Mouse (Mus musculus) stomach, postnatal 0 days (tissue): ENCODE measurements around the gene Tm4sf1. TPM values are rescaled to one million over a fixed set of nuclear protein-coding genes. Genes with fewer than 3 reads are reported as not detected.

Source experiments
- ATAC-seq: fragments of 200-750 bp; cut with Nextera tagmentation; 2 replicates; pipeline ENCODE4 v1.8.0; 2017; ENCODE audit not compliant: low FRiP score, low TSS enrichment
- DNase-seq: peaks from one replicate; pipeline ENCODE4 v3.0.0-alpha.2; 2016; ENCODE audit warnings: low spot score
- H3K27ac ChIP-seq: fragments of 300-500 bp; sonication (generic); replicated peaks from 2 replicates; pipeline ENCODE4 v1.5.1; 2014; ENCODE audit warnings: mild to moderate bottlenecking, control low read depth
- H3K27me3 ChIP-seq: fragments of 300-500 bp; sonication (generic); 2 replicates; pipeline ENCODE4 v1.6.1; 2014; ENCODE audit warnings: low read length; ENCODE audit not compliant: control insufficient read depth, insufficient read depth
- H3K36me3 ChIP-seq: fragments of 300-500 bp; sonication (generic); 2 replicates; pipeline ENCODE4 v1.6.1; 2014; ENCODE audit warnings: low read length, mixed read lengths; ENCODE audit not compliant: control insufficient read depth, insufficient read depth
- H3K4me1 ChIP-seq: fragments of 300-500 bp; sonication (generic); replicated peaks from 2 replicates; pipeline ENCODE4 v1.6.1; 2014; ENCODE audit warnings: antibody characterized with exemption; ENCODE audit not compliant: control insufficient read depth, insufficient read depth
- H3K4me2 ChIP-seq: fragments of 300-500 bp; sonication (generic); replicated peaks from 2 replicates; pipeline ENCODE4 v1.6.1; 2014; ENCODE audit warnings: low read depth, mild to moderate bottlenecking, control low read depth, moderate library complexity
- H3K4me3 ChIP-seq: fragments of 300-500 bp; sonication (generic); 2 replicates; pipeline ENCODE4 v1.5.1; 2014; ENCODE audit warnings: low read depth, low read length, control low read depth
- H3K9ac ChIP-seq: fragments of 300-500 bp; sonication (generic); 2 replicates; pipeline ENCODE4 v1.6.1; 2014; ENCODE audit warnings: mild to moderate bottlenecking, low read length, control low read depth, mixed read lengths
- H3K9me3 ChIP-seq: fragments of 300-500 bp; sonication (generic); 2 replicates; pipeline ENCODE4 v1.6.1; 2016; ENCODE audit warnings: low read length; ENCODE audit not compliant: control insufficient read depth
- CTCF ChIP-seq: IDR thresholded peaks from 2 replicates; pipeline ENCODE4 v1.5.1; 2016; ENCODE audit warnings: antibody characterized with exemption, low read depth, mild to moderate bottlenecking, moderate library complexity
- EP300 ChIP-seq: optimal IDR thresholded peaks from 2 replicates; pipeline ENCODE3; 2016; ENCODE audit warnings: antibody characterized with exemption
- WGBS: fragments of 180-500 bp; shearing (Covaris S2); extraction: QIAGEN DNeasy Blood & Tissue Kit; methylation state at CpG from one replicate; pipeline ENCODE4 v1.1.7; 2014; 5-methylcytosine and 5-hydroxymethylcytosine counted together
- polyA plus RNA-seq: library from polyadenylated mRNA; unstranded; fragments of >200 nt; fragmentation: Nextera tagmentation; extraction: Ambion mirVana; gene quantifications from 2 replicates; pipeline ENCODE4 v1.2.1, GENCODE M21; 2015

Tm4sf1 gene
- polyA plus RNA-seq, 1 experiment from 2014 or later = 69.6 TPM

DNA sequence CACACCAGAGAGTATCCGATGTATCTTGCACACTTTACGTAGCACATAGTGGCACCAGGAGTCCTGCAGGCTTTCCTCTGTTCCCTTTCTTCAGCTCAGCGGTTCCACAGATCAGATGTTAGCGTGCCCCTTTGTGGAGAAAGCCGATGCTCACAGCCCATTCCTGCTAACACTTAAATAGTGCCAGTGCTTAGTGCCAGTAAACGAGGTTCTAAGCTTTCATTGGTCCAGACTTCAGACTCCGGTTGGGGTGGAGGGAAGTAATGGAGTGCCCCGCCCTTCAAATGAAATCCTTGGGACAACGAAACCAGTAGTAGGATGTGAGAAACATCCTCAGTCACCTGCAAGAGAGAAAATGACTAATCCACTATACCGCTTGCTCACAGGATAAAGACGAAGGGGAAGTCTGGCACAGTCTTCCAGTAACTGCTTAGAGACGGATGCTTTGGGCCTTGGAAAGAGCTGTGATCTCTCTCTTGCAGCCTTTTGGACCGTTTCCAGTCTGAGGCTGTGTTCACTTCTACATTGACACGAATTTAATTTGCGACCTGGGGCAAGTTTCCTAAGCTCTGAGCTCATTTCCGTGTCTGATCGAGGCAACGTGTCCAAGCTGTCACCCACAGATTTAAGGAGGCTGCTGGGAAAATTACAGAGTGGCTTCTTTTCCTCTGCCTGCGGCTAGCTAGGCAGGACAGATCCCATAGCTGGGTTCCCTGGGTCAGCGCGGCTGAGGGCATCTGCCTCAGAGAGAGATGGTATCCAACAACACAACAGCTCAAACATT, 6.9 kb downstream of the Tm4sf1 start:
- Histone ChIP-seq H3K9me3 (no peaks in the 10 kb centered on the region), H3K36me3 (no peaks in the 10 kb centered on the region), H3K4me1 (no peaks in the 10 kb centered on the region), H3K27ac (peak overlapping the region; percentile 45), H3K27me3 (no peaks in the 10 kb centered on the region), H3K9ac (0 out of 2 replicates have a peak overlapping the region, but pooled peaks have one; percentile 14), H3K4me3 (peak overlapping the region; percentile 2; the same call in 1 of the 2 replicates), H3K4me2 (peak overlapping the region; percentile 17; the same call in 1 of the 2 replicates)
- peak; percentile 29 for TF ChIP-seq CTCF
- no peak for TF ChIP-seq EP300
- WGBS = 51% methylated on average over 21 of the region's 21 CpGs
- ATAC-seq = peak; percentile 42; the same call in 1 of the 2 replicates
- no peak for DNase-seq

DNA sequence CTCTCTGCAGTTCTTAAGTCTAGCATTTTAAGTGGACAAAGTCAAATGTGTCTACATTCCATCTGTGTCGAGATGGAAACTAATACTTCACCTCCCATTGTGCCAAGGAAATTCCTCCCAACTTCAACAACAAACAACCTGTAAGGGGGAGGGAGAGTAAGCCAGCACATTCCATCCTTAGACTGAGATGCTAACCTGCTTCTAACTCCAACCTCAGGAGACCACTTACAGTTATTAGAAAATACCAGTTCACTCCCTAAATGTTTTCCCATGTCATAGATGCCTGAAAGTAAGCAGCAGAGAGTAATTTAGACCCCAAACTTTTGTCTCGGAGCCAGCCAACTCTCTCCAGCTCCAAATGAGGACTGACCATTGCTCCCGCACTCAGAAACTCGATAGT, 7.9 kb downstream of the Tm4sf1 start:
- ATAC-seq = no peak
- no peak overlapping the region for H3K27ac ChIP-seq
- TF ChIP-seq CTCF = no peak
- TF ChIP-seq EP300 = no peak
- no peak for DNase-seq
- H3K36me3 ChIP-seq = no peaks in the 10 kb centered on the region
- peak overlapping the region; percentile 2; the same call in 1 of the 2 replicates for H3K4me3 ChIP-seq
- 44% methylated on average over 4 of the region's 4 CpGs for WGBS
- H3K4me1 ChIP-seq = no peaks in the 10 kb centered on the region
- no peaks in the 10 kb centered on the region for H3K9me3 ChIP-seq
- H3K4me2 ChIP-seq = 0 out of 2 replicates have a peak overlapping the region, but pooled peaks have one; percentile 3
- no peaks in the 10 kb centered on the region for H3K27me3 ChIP-seq
- H3K9ac ChIP-seq = no peak overlapping the region

DNA sequence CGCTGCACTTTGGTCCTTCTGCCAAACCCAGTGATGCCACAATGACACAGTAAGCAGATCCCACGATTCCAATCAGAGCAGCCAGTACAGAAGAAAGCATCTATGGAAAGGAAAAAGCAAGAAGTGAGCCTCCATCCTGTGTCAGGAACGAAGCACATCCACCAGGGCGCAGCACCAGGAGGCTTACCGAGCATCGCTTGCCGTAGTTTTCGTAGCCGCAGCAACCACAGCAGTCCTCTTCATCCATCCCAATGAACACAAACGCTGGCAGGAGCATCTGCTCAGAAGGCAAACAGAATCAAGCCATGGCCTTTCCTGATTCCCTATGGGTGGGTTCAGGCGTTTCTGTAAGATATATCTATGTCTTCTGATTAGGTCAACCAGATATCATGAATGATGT, 9.0 kb downstream of the Tm4sf1 start:
- H3K9me3 ChIP-seq = no peaks in the 10 kb centered on the region
- no peaks in the 10 kb centered on the region for H3K27me3 ChIP-seq
- no peak overlapping the region for H3K9ac ChIP-seq
- ATAC-seq = no peak
- no peak overlapping the region for H3K27ac ChIP-seq
- no peak overlapping the region for H3K4me2 ChIP-seq
- H3K36me3 ChIP-seq = no peaks in the 10 kb centered on the region
- no peaks in the 10 kb centered on the region for H3K4me1 ChIP-seq
- TF ChIP-seq EP300 (no peak), CTCF (peak; percentile 51)
- DNase-seq = no peak
- no peak overlapping the region for H3K4me3 ChIP-seq
- 74% methylated on average over 11 of the region's 11 CpGs for WGBS

DNA sequence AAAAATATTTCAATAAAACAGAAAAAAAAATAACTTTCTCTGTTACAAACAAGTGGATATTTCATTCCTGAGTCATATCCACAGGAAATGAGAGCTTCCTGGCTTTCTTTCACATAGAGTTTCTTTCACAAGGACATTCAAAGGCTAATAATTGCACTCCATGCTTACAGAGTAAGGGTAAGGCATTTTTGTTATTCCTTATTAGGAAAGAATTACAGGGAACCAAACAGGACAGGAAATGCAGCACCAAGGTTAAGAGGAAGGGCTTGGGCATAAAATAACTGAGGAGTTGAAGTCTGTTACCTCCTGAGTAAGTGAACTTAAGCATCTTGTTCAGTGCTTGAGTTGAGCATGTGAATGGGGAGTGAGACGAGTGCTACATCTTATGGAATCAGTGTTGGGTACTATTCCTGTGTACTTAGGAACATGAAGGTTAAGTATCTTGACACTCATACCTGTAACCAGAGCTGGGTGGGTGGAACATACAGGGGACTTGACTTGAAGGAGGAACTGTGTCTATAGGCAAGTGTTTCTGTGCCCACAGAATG, 12.8 kb downstream of the Tm4sf1 start:
- ATAC-seq = no peak
- no peaks in the 10 kb centered on the region for H3K27me3 ChIP-seq
- no peak overlapping the region for H3K4me2 ChIP-seq
- no peak overlapping the region for H3K4me3 ChIP-seq
- 63% methylated on average over 1 of the region's 1 CpGs for WGBS
- no peak for DNase-seq
- no peaks in the 10 kb centered on the region for H3K36me3 ChIP-seq
- no peak overlapping the region for H3K27ac ChIP-seq
- TF ChIP-seq CTCF (no peak), EP300 (no peak)
- H3K4me1 ChIP-seq = no peaks in the 10 kb centered on the region
- H3K9me3 ChIP-seq = no peaks in the 10 kb centered on the region
- H3K9ac ChIP-seq = no peak overlapping the region

DNA sequence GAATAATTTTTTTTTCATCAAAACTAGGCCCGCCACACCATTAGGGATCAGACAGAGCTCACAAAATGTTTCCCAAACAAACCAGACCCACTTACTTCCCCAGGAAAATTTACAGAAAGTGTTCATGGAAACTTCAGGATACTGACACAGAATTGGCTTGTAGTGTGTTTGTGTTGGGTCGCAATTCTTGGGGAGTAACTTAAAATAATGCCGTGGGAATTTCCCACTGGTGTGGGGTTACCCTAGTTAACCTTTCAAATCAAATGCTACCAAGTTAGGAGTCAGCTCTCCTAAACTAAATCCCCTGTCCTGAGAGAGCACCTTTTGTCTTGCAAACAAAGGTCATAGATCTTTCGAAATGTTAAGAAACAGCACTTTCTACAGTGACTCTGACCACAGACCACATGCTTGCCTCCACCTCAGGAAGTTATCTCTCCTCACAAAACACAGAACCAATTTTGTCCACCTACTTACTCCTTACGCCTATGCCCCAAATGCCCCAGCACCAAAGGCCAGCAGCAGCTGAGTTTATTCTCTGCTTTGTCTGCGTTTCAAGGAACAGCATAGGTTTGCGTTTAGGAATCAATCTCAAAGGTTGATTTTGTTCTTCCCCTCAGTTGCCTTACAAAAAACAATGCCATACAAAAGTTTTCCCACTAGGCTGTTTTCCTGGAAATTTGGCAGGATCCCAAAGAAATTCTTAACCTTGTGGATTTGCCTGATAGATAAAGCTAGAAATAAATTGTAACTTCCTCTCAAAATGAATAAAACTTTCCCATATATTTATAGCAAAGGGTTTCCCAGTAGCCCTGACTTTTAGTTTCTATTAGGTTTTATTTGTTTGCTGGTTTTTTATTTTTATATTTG, 13.7 kb downstream of the Tm4sf1 start:
- Histone ChIP-seq H3K36me3 (no peaks in the 10 kb centered on the region), H3K4me1 (no peaks in the 10 kb centered on the region), H3K9me3 (no peaks in the 10 kb centered on the region), H3K4me3 (no peak overlapping the region), H3K9ac (no peak overlapping the region), H3K4me2 (no peak overlapping the region), H3K27me3 (no peaks in the 10 kb centered on the region), H3K27ac (peak overlapping the region; percentile 42; the same call in 1 of the 2 replicates)
- 0 out of 2 replicates have a peak, but pooled peaks have one; percentile 32 for ATAC-seq
- TF ChIP-seq CTCF = no peak
- WGBS = 39% methylated on average over 7 of the region's 7 CpGs
- DNase-seq = no peak
